ENCODE assay signal across 8 mouse cellular contexts in genomic region chr3:51999671-52000437, GRCm38 (mm10).
A peak's percentile ranks its signal among the peaks of the same experiment; 100 is the strongest.
DNase-seq lines count a peak whose midpoint lies in the region; ATAC-seq lines count a peak whose summit lies in the region.

No protein-coding gene starts in this region.

- peaks cover 5% of the 10 kb centered on the region; the same call in 1 of the 2 replicates for H3K4me1 ChIP-seq in liver, embryonic 16.5 days (ENCODE audit: control insufficient read depth, low read depth, low read length)
- peaks cover 41% of the 10 kb centered on the region for H3K4me1 ChIP-seq in midbrain, embryonic 10.5 days
- H3K4me1 ChIP-seq in forebrain, embryonic 15.5 days, result peaks cover 19% of the 10 kb centered on the region
- H3K4me1 ChIP-seq in forebrain, embryonic 11.5 days (replicated peaks; ENCODE audit: control insufficient read depth, insufficient read depth, low read length), result no peaks in the 10 kb centered on the region

- peak overlapping the region; percentile 20 for H3K4me2 ChIP-seq in liver, embryonic 16.5 days (ENCODE audit: low read depth, low read length)
- no peak overlapping the region for H3K4me2 ChIP-seq in forebrain, embryonic 15.5 days (replicated peaks)
- no peak overlapping the region for H3K4me2 ChIP-seq in forebrain, embryonic 11.5 days (ENCODE audit: low read depth, low read length, severe bottlenecking)

- H3K9me3 ChIP-seq in liver, embryonic 16.5 days (replicated peaks; ENCODE audit: control insufficient read depth, low read length), result no peaks in the 10 kb centered on the region
- H3K9me3 ChIP-seq in midbrain, embryonic 10.5 days (replicated peaks), result no peaks in the 10 kb centered on the region
- H3K9me3 ChIP-seq in forebrain, embryonic 15.5 days, result no peaks in the 10 kb centered on the region
- H3K9me3 ChIP-seq in forebrain, embryonic 11.5 days (ENCODE audit: control insufficient read depth, low read length), result no peaks in the 10 kb centered on the region

- intact Hi-C loops in heart, postnatal 25 days (cut with DNase I), result loop anchor here (5.0 to 10.0 kb wide), 2 partner anchors 87 to 195 kb away; no protein-coding TSS in a partner anchor

- no peak overlapping the region for H3K9ac ChIP-seq in liver, embryonic 16.5 days (ENCODE audit: low read depth, low read length)
- no peak overlapping the region for H3K9ac ChIP-seq in forebrain, embryonic 15.5 days (replicated peaks)
- H3K9ac ChIP-seq in forebrain, embryonic 11.5 days (ENCODE audit: low read length), result no peak overlapping the region

- H3K4me3 ChIP-seq in liver, embryonic 16.5 days (ENCODE audit: low read depth, low read length), result no peak overlapping the region
- no peak overlapping the region for H3K4me3 ChIP-seq in midbrain, embryonic 10.5 days
- no peak overlapping the region for H3K4me3 ChIP-seq in forebrain, embryonic 15.5 days
- H3K4me3 ChIP-seq in forebrain, embryonic 11.5 days (ENCODE audit: low read depth, low read length), result no peak overlapping the region

- peak; percentile 39 for DNase-seq in layer of hippocampus, adult 11-12 months (ENCODE audit: low spot score)
- DNase-seq in layer of hippocampus, postnatal 10 days (ENCODE audit: low spot score in 2 of 2), result no peak
- DNase-seq in heart, postnatal 25 days (ENCODE audit: low spot score), result peak; percentile 21
- peak; percentile 31 to 83 for DNase-seq in spleen, postnatal 10 days (ENCODE audit: low spot score in 2 of 2)
- DNase-seq in midbrain, embryonic 10.5 days (ENCODE audit: low spot score), result no peak
- no peak for DNase-seq in forebrain, embryonic 11.5 days (ENCODE audit: low spot score)

- no peak overlapping the region for H3K27ac ChIP-seq in liver, embryonic 16.5 days (ENCODE audit: low read length)
- H3K27ac ChIP-seq in midbrain, embryonic 10.5 days (replicated peaks), result no peak overlapping the region
- no peak overlapping the region for H3K27ac ChIP-seq in forebrain, embryonic 15.5 days (replicated peaks)
- no peak overlapping the region for H3K27ac ChIP-seq in forebrain, embryonic 11.5 days (ENCODE audit: low read depth, low read length)

- peak; percentile 39; the same call in 1 of the 2 replicates for ATAC-seq in liver, embryonic 16.5 days (ENCODE audit: low read depth)
- no peak for ATAC-seq in forebrain, embryonic 15.5 days (replicated peaks)
- ATAC-seq in forebrain, embryonic 11.5 days (replicated peaks; ENCODE audit: low FRiP score), result no peak

- no peaks in the 10 kb centered on the region for H3K36me3 ChIP-seq in liver, embryonic 16.5 days (ENCODE audit: control insufficient read depth, insufficient read depth)
- H3K36me3 ChIP-seq in midbrain, embryonic 10.5 days, result no peaks in the 10 kb centered on the region
- H3K36me3 ChIP-seq in forebrain, embryonic 15.5 days, result no peaks in the 10 kb centered on the region
- no peaks in the 10 kb centered on the region for H3K36me3 ChIP-seq in forebrain, embryonic 11.5 days (ENCODE audit: control insufficient read depth, insufficient read depth, low read length)

- WGBS in liver, embryonic 16.5 days (ENCODE audit: insufficient replicate concordance), result 39% methylated on average over 20 of the region's 21 CpGs
- WGBS in midbrain, embryonic 10.5 days, result 92% methylated on average over 21 of the region's 21 CpGs
- 93% methylated on average over 21 of the region's 21 CpGs for WGBS in forebrain, embryonic 15.5 days
- 92% methylated on average over 21 of the region's 21 CpGs for WGBS in forebrain, embryonic 11.5 days

- H3K27me3 ChIP-seq in liver, embryonic 16.5 days (ENCODE audit: control insufficient read depth, insufficient read depth, low read depth, low read length), result no peaks in the 10 kb centered on the region
- H3K27me3 ChIP-seq in midbrain, embryonic 10.5 days (ENCODE audit: low read depth, poor library complexity, severe bottlenecking), result no peaks in the 10 kb centered on the region
- H3K27me3 ChIP-seq in forebrain, embryonic 15.5 days, result no peaks in the 10 kb centered on the region
- no peaks in the 10 kb centered on the region for H3K27me3 ChIP-seq in forebrain, embryonic 11.5 days (ENCODE audit: control insufficient read depth, insufficient read depth, low read length)

Comparison
In these comparisons a context has a peak if more than half of its experiments do, and no peak if none do; other contexts are left out.
1. DNase-seq: peak in layer of hippocampus, adult 11-12 months (single experiment), heart, postnatal 25 days (single experiment) and spleen, postnatal 10 days (2 of 2); none in layer of hippocampus, postnatal 10 days (0 of 2), midbrain, embryonic 10.5 days (single experiment) and forebrain, embryonic 11.5 days (single experiment).